11 mouse cellular contexts compared by ENCODE assay signal in genomic region chr8:105475254-105475653, GRCm38 (mm10). TPM values are rescaled to one million over a fixed set of nuclear protein-coding genes. Genes with fewer than 3 reads are reported as not detected.
DNase-seq lines count a peak whose midpoint lies in the region; ATAC-seq and TF ChIP-seq lines count a peak whose summit lies in the region.
"Had no signal": no experiment of that assay in that cellular context is flagged by ENCODE, and none has a peak within 500 bp of the region (broad histone marks: within the 10 kb centered on the region; RNA-seq: fewer than 3 reads in every experiment).

No protein-coding gene starts in this region.

- no peaks in the 10 kb centered on the region for H3K79me2 ChIP-seq in heart, adult 2 months (replicated peaks; ENCODE audit: control insufficient read depth, insufficient read depth, low read length)

- no peak for TF ChIP-seq POLR2A in heart, adult 2 months (IDR thresholded peaks at IDR 0.05; ENCODE audit: insufficient read depth, low read depth, low read length)

- TF ChIP-seq CTCF in heart, adult 2 months (IDR thresholded peaks at IDR 0.05) = no peak
- no peak for TF ChIP-seq CTCF in gastrocnemius, adult 2 months (IDR thresholded peaks at IDR 0.05)

- ATAC-seq in heart, embryonic 12.5 days (ENCODE audit: insufficient number of reproducible peaks, low FRiP score) = no peak
- ATAC-seq: liver, embryonic 12.5 days had no signal

- peaks cover 17% of the 10 kb centered on the region for H3K4me1 ChIP-seq in heart, adult 2 months (ENCODE audit: control insufficient read depth, insufficient read depth, low read length)
- H3K4me1 ChIP-seq in heart, embryonic 12.5 days (replicated peaks) = peaks cover 62% of the 10 kb centered on the region

- H3K27me3 ChIP-seq in heart, adult 2 months (ENCODE audit: control insufficient read depth, insufficient read depth, low read length) = no peaks in the 10 kb centered on the region
- H3K27me3 ChIP-seq in heart, embryonic 12.5 days (replicated peaks) = peaks cover 29% of the 10 kb centered on the region

- H3K36me3 ChIP-seq in heart, adult 2 months (ENCODE audit: control insufficient read depth, insufficient read depth, low read length) = no peaks in the 10 kb centered on the region; the same call in 1 of the 2 replicates
- peaks cover 15% of the 10 kb centered on the region for H3K36me3 ChIP-seq in heart, embryonic 12.5 days
- H3K36me3 ChIP-seq: liver, embryonic 12.5 days had no signal

- H3K9ac ChIP-seq in heart, adult 2 months (ENCODE audit: low read depth, low read length) = 0 out of 2 replicates have a peak overlapping the region, but pooled peaks have one; percentile 4
- H3K9ac ChIP-seq in heart, embryonic 12.5 days = no peak overlapping the region
- H3K9ac ChIP-seq: embryonic facial prominence, embryonic 12.5 days; liver, embryonic 12.5 days had no signal

- H3K9me3 ChIP-seq in heart, embryonic 12.5 days (replicated peaks) = no peaks in the 10 kb centered on the region
- H3K9me3 ChIP-seq: embryonic facial prominence, embryonic 12.5 days; liver, embryonic 12.5 days had no signal

- WGBS in heart, adult 2 months = 62% methylated on average over 4 of the region's 4 CpGs
- WGBS in heart, embryonic 12.5 days = 63% methylated on average over 4 of the region's 4 CpGs

- no peak for TF ChIP-seq EP300 in heart, adult 2 months (IDR thresholded peaks at IDR 0.05; ENCODE audit: insufficient read depth, low read depth, low read length)

- peak; percentile 79 to 80 for DNase-seq in heart, adult 2 months
- DNase-seq in lung, postnatal 10 days = peak; percentile 69
- DNase-seq in lung, postnatal 36 days = no peak
- DNase-seq in gastrocnemius, adult 2 months = peak; percentile 78
- DNase-seq in heart, postnatal 4 days = peak; percentile 77
- no peak for DNase-seq in adrenal gland, adult 18-20 months (ENCODE audit: low spot score in 2 of 2)
- DNase-seq in adrenal gland, postnatal 4 days (ENCODE audit: low spot score in 2 of 2) = no peak
- DNase-seq: kidney, adult 2 months had no signal

- peak overlapping the region; percentile 76 for H3K27ac ChIP-seq in heart, adult 2 months
- no peak overlapping the region for H3K27ac ChIP-seq in heart, embryonic 12.5 days (ENCODE audit: poor library complexity, severe bottlenecking)
- H3K27ac ChIP-seq in gastrocnemius, adult 2 months = peak overlapping the region; percentile 82
- H3K27ac ChIP-seq: embryonic facial prominence, embryonic 12.5 days; liver, embryonic 12.5 days had no signal

- no peak overlapping the region for H3K4me2 ChIP-seq in heart, embryonic 12.5 days
- H3K4me2 ChIP-seq: embryonic facial prominence, embryonic 12.5 days; liver, embryonic 12.5 days had no signal

- intact Hi-C loops in heart, adult 2 months (cut with DNase I) = loop anchor here (5.0 kb wide), 2 partner anchors 33 to 118 kb away; no protein-coding TSS in a partner anchor
- intact Hi-C loops in gastrocnemius, adult 2 months (cut with DNase I) = no loop called here

- H3K4me3 ChIP-seq in heart, adult 2 months = no peak overlapping the region
- H3K4me3 ChIP-seq in heart, embryonic 12.5 days = no peak overlapping the region
- H3K4me3 ChIP-seq in gastrocnemius, adult 2 months = peak overlapping the region; percentile 53
- H3K4me3 ChIP-seq: embryonic facial prominence, embryonic 12.5 days; liver, embryonic 12.5 days had no signal

RNA-seq across cellular contexts. Expression of gene Tppp3, which starts 3.9 kb away (rescaled TPM):
- 10 to 100 TPM; 35.0 to 48.8 TPM for total RNA-seq in heart, adult 2 months (2021)
- 73.7 and 89.2 TPM in 2 replicates for polyA plus RNA-seq in heart, adult 2 months (2012; rRNA removed)
- 13.8 and 14.4 TPM in 2 replicates for polyA plus RNA-seq in heart, embryonic 12.5 days (2016; fragmentation: Nextera tagmentation; extraction: Ambion mirVana)
- 10 to 100 TPM; 52.8 to 53.4 TPM for total RNA-seq in gastrocnemius, adult 2 months (2021)
- total RNA-seq in heart, postnatal 4 days (2021) = 10 to 100 TPM; 44.4 to 46.1 TPM
- 10 to 100 TPM; 24.0 to 43.0 TPM for total RNA-seq in adrenal gland, adult 18-20 months (2021)
- 10 to 100 TPM; 88.4 to 89.4 TPM for total RNA-seq in adrenal gland, postnatal 4 days (2021)

RNA-seq across cellular contexts. Expression of gene Zdhhc1, which starts 21.4 kb away (rescaled TPM):
- 10 to 100 TPM; 13.0 to 13.3 TPM for total RNA-seq in heart, adult 2 months (2021)
- polyA plus RNA-seq in heart, adult 2 months (2012; rRNA removed) = 37.5 and 40.5 TPM in 2 replicates
- 23.1 and 23.3 TPM in 2 replicates for polyA plus RNA-seq in heart, embryonic 12.5 days (2016; fragmentation: Nextera tagmentation; extraction: Ambion mirVana)
- total RNA-seq in gastrocnemius, adult 2 months (2021) = 10 to 100 TPM in 1 of 2 experiments, 1 to 10 TPM in 1; 9.6 to 11.2 TPM
- 10 to 100 TPM; 14.6 to 15.9 TPM for total RNA-seq in heart, postnatal 4 days (2021)
- total RNA-seq in adrenal gland, adult 18-20 months (2021) = 10 to 100 TPM; 18.1 to 18.3 TPM
- 10 to 100 TPM; 26.2 to 28.6 TPM for total RNA-seq in adrenal gland, postnatal 4 days (2021)

RNA-seq across cellular contexts. Expression of gene Hsd11b2, which starts 43.3 kb away (rescaled TPM):
- under 1 TPM in 1 of 2 experiments, not detected in 1; 0.23 TPM for total RNA-seq in heart, adult 2 months (2021)
- polyA plus RNA-seq in heart, adult 2 months (2012; rRNA removed) = 0.08 and 0.32 TPM in 2 replicates
- 1.7 and 1.9 TPM in 2 replicates for polyA plus RNA-seq in heart, embryonic 12.5 days (2016; fragmentation: Nextera tagmentation; extraction: Ambion mirVana)
- total RNA-seq in gastrocnemius, adult 2 months (2021) = not detected
- under 1 TPM; 0.43 to 0.52 TPM for total RNA-seq in heart, postnatal 4 days (2021)
- under 1 TPM; 0.16 to 0.53 TPM for total RNA-seq in adrenal gland, adult 18-20 months (2021)
- 10 to 100 TPM in 1 of 2 experiments, 1 to 10 TPM in 1; 3.7 to 15.0 TPM for total RNA-seq in adrenal gland, postnatal 4 days (2021)

Comparison
In these comparisons a context has a peak if more than half of its experiments do, and no peak if none do; other contexts are left out.
1. DNase-seq: peak in heart, adult 2 months (2 of 2), lung, postnatal 10 days (single experiment), gastrocnemius, adult 2 months (single experiment) and heart, postnatal 4 days (single experiment); none in lung, postnatal 36 days (single experiment), adrenal gland, adult 18-20 months (0 of 2) and adrenal gland, postnatal 4 days (0 of 2).